Mouse (Mus musculus): ENCODE results near the gene Cnnm2.

DNA sequence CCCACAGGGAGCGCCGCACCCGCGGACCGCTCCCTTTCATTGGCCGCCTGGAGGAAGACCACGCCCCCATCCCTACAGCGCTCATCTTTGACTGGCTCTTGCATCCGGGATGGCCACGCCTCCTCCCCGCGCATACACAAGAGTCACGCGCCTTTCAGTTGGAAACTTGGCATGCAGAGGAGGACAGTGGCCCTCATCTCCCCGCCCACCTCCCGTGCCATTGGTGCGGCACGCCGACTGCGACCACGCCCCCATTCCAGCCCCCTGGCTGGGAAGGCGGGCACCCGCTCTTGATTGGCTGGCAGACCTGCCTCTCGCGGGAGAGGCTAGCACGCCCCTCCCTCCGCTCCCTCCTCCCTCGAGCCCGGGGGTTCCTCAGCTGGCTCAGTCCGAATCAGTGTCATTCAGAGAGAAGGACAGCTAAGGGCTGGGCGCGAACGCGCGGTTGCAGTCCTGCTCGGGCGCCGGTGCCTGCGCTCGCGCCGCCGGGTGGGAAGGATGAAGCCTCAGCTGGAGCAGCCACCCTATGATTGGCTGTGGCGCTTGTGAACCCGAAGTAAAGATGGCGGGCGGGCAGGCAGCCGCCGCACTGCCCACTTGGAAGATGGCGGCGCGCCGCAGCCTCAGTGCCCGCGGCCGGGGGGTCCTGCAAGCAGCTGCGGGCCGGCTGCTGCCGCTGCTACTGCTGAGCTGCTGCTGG lies at the start of gene Cnnm2:
- no peak for TF ChIP-seq CTCF (IDR thresholded peaks at IDR 0.05; ENCODE audit: low read depth, low read length)
- no peak for TF ChIP-seq POLR2A (IDR thresholded peaks at IDR 0.05; ENCODE audit: borderline replicate concordance, low read depth, low read length)

All from bone marrow macrophage, adult 2 months (primary cell).